Mouse (Mus musculus) neural tube, embryonic 11.5 days (tissue): Measurements from ENCODE around the gene Wdr54. TPM values are rescaled to one million over a fixed set of nuclear protein-coding genes. Genes with fewer than 3 reads are reported as not detected.
A peak's percentile ranks its signal among the peaks of the same experiment; 100 is the strongest.

Experiments used
- ATAC-seq: fragments of 200-750 bp; cut with Nextera tagmentation; 2 replicates; pipeline ENCODE4 v1.8.0; 2017; ENCODE audit warnings: moderate number of reproducible peaks, mild to moderate bottlenecking, moderate TSS enrichment, moderate library complexity; ENCODE audit not compliant: insufficient read depth, low FRiP score, low TSS enrichment
- DNase-seq: peaks from one replicate; pipeline ENCODE4 v3.0.0-alpha.2; 2015; ENCODE audit warnings: low spot score
- H3K27ac ChIP-seq: fragments of 300-500 bp; sonication (generic); 2 replicates; pipeline ENCODE4 v1.5.1; 2014; ENCODE audit warnings: low read depth, mild to moderate bottlenecking, low read length
- H3K27me3 ChIP-seq: fragments of 300-500 bp; sonication (generic); 2 replicates; pipeline ENCODE4 v1.6.1; 2014; ENCODE audit warnings: mild to moderate bottlenecking, low read length, mixed read lengths; ENCODE audit not compliant: control insufficient read depth, insufficient read depth
- H3K36me3 ChIP-seq: fragments of 300-500 bp; sonication (generic); 2 replicates; pipeline ENCODE4 v1.6.1; 2014; ENCODE audit warnings: mild to moderate bottlenecking, low read length, moderate library complexity, mixed read lengths; ENCODE audit not compliant: control insufficient read depth, insufficient read depth
- H3K4me1 ChIP-seq: fragments of 300-500 bp; sonication (generic); 2 replicates; pipeline ENCODE4 v1.6.1; 2014; ENCODE audit warnings: low read length, mixed read lengths; ENCODE audit not compliant: control insufficient read depth, insufficient read depth
- H3K4me2 ChIP-seq: fragments of 300-500 bp; sonication (generic); 2 replicates; pipeline ENCODE4 v1.6.1; 2014; ENCODE audit warnings: low read depth, mild to moderate bottlenecking, moderate library complexity
- H3K4me3 ChIP-seq: fragments of 300-500 bp; sonication (generic); 2 replicates; pipeline ENCODE4 v1.5.1; 2014; ENCODE audit warnings: low read depth, low read length
- H3K9ac ChIP-seq: fragments of 300-500 bp; sonication (generic); 2 replicates; pipeline ENCODE4 v1.6.1; 2014; ENCODE audit warnings: mild to moderate bottlenecking, low read length
- H3K9me3 ChIP-seq: fragments of 300-500 bp; sonication (generic); 2 replicates; pipeline ENCODE4 v1.6.1; 2016; ENCODE audit warnings: low read length; ENCODE audit not compliant: control insufficient read depth
- WGBS: fragments of 180-500 bp; shearing (Covaris S2); extraction: QIAGEN DNeasy Blood & Tissue Kit; methylation state at CpG from one replicate; pipeline ENCODE4 v1.1.7; 2014; 5-methylcytosine and 5-hydroxymethylcytosine counted together
- polyA plus RNA-seq: library from polyadenylated mRNA; unstranded; fragments of >200 nt; fragmentation: Nextera tagmentation; extraction: Ambion mirVana; gene quantifications from 2 replicates; pipeline ENCODE4 v1.2.1, GENCODE M21; 2014

Gene Wdr54
- polyA plus RNA-seq, 1 experiment from 2014 or later, result 14.5 TPM

DNA sequence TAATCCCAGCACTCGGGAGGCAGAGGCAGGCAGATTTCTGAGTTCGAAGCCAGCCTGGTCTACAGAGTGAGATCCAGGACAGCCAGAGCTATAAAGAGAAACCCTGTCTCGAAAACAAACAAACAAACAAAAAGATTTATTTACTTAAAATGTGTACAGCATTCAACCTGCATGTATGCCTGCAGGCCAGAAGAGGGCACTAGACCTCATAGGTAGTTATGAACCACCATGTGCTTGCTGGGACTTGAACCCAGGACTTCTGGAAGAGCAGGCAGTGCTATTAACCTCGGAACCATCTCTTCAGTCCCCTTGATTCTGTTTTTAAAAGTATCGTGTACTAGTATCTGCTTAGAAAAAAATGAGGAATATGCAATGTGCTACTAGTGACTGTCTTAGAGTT is 28.8 kb downstream of the Wdr54 start:
- ATAC-seq (no peak), DNase-seq (no peak)
- H3K27me3 ChIP-seq, result no peaks in the 10 kb centered on the region
- H3K4me1 ChIP-seq, result peaks cover 15% of the 10 kb centered on the region
- no peak overlapping the region for H3K27ac ChIP-seq
- H3K9me3 ChIP-seq, result no peaks in the 10 kb centered on the region
- H3K4me2 ChIP-seq, result no peak overlapping the region
- no peak overlapping the region for H3K4me3 ChIP-seq
- no peak overlapping the region for H3K9ac ChIP-seq
- H3K36me3 ChIP-seq, result no peaks in the 10 kb centered on the region
- WGBS, result 92% methylated on average over 5 of the region's 5 CpGs

DNA sequence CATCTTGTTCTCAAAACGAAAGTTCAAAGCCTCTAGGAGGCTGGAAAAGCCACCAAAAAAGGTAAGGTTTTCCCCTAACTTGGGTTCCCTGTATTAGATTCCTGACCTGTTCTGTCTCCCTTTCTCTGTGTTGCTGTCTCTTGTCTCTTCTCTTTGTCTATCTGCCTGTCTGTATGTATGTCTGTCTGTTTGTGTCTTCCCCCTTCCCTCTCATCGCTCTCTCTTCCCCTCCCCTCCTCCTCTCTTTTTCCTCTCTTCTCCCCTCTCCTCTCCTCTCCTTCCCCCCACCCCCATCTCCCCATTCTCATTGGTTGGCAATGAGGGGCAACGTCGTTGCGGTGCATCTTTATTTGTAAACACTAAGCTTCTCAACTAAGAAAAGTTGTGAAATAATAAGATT is 30.9 kb downstream of the Wdr54 start, which contains the start of gene Ino80b:
Gene Ino80b (minus strand): TSS at position 101 of the 400 bp plus-strand sequence.
- ATAC-seq (no peak), DNase-seq (no peak)
- H3K4me3 ChIP-seq, result peak within 1 kb of the TSS; percentile 67
- H3K9ac ChIP-seq, result peak within 1 kb of the TSS; percentile 80
- H3K9me3 ChIP-seq, result no peaks in the 10 kb centered on the region
- H3K27ac ChIP-seq, result 0 out of 2 replicates have a peak within 1 kb of the TSS, but pooled peaks have one; percentile 34
- H3K4me2 ChIP-seq, result peak within 1 kb of the TSS; percentile 82
- no peaks in the 10 kb centered on the region for H3K27me3 ChIP-seq
- WGBS, result 21% methylated on average over 5 of the region's 5 CpGs
- peaks cover 15% of the 10 kb centered on the region for H3K4me1 ChIP-seq
- H3K36me3 ChIP-seq, result no peaks in the 10 kb centered on the region

DNA sequence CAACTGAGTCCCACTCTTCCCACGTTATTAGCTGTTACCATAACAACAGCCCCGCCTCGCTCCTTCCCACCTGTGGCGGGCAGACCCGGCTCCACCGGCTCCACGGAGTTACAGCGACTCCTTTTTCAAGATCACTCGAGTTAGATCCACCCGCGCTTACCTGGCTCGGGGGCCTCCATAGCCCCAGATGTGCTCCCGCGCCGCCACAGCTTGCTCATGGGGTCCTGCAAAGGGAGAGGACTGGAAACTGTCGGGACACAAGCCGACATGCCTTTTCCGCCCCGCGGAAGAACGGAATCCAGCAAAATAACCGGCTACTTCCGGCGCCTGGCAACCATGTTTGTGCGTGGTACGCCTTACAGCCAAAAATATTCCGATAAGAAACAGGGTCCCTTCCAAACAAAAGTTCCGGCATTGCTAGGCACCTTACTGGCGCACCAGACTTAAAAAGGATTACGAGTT is 31.3 kb downstream of the Wdr54 start:
- no peaks in the 10 kb centered on the region for H3K9me3 ChIP-seq
- peak overlapping the region; percentile 82 for H3K4me2 ChIP-seq
- 0 out of 2 replicates have a peak overlapping the region, but pooled peaks have one; percentile 34 for H3K27ac ChIP-seq
- H3K4me1 ChIP-seq, result peaks cover 17% of the 10 kb centered on the region
- ATAC-seq, result no peak
- peak overlapping the region; percentile 67 for H3K4me3 ChIP-seq
- DNase-seq, result peak; percentile 89
- H3K9ac ChIP-seq, result peak overlapping the region; percentile 80
- WGBS, result under 1% methylated on average over 30 of the region's 30 CpGs
- no peaks in the 10 kb centered on the region for H3K27me3 ChIP-seq
- H3K36me3 ChIP-seq, result no peaks in the 10 kb centered on the region

DNA sequence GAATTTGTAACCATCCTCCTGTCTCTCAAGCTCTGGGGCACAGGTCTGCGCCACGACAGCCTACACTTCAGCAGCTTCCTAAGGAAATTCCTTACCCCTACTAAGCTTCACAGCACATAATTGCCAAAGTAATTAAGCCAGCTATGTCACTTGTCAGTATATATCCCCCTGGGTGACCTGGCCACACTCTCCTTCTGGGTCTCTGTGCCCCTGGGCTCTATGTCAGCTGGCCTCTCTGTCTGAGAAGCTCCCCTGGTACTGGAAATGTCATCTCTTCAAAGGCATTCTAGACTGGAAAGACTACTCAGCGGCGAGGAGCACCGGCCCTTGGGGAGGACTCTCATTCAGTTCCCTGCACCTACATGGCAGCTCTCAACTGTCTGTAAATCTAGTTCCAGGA is 33.2 kb downstream of the Wdr54 start:
- H3K36me3 ChIP-seq, result peaks cover 5% of the 10 kb centered on the region
- peaks cover 28% of the 10 kb centered on the region for H3K4me1 ChIP-seq
- peak overlapping the region; percentile 93 for H3K4me2 ChIP-seq
- peak overlapping the region; percentile 81 for H3K4me3 ChIP-seq
- no peaks in the 10 kb centered on the region for H3K9me3 ChIP-seq
- 77% methylated on average over 5 of the region's 5 CpGs for WGBS
- H3K27ac ChIP-seq, result no peak overlapping the region
- no peak for DNase-seq
- no peak overlapping the region; the same call in 1 of the 2 replicates for H3K9ac ChIP-seq
- no peak for ATAC-seq
- H3K27me3 ChIP-seq, result no peaks in the 10 kb centered on the region

DNA sequence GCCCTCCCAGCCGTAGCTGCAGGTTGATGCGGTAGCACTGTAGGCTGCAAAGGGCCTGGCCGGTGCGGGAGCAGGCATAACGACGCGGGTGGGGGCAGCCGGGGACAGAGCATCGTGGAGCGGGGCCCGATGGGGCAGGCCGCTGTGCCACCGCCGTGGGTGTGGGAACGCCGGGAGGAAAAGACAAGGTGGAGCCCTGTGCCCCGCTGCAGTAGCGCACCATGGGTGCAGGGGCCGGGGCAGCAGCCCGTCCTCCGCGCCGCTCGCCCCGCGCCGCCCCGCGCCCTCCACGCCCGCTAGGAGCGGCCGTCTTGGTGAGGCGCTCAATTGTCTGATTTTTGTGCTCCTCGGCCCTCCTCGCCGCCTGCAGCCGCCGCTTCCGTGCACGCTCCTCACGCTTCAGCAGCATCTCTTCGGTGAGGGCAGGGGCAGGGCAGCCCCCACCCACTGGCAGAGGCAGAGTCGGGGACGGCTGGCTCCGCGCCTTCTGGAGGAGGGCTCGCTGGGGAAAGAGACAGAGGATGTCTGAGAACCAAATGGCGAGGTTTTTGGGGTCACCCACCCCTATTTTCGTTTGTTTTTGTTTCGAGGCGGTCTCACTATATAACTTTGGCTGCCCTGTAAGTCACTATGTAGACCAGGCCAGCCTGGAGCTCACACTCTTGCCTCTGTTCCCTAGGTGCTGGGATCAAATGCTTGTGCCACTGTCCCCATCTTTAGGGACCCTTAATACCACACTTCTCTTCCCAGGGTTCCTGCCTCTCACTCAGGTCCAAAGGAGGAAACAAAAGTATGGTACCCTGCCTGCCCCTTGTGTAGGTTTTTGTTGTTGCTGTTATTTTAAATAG is 34.1 kb downstream of the Wdr54 start:
- Histone ChIP-seq H3K27ac (peak overlapping the region; percentile 99), H3K27me3 (no peaks in the 10 kb centered on the region), H3K36me3 (peaks cover 9% of the 10 kb centered on the region), H3K4me2 (peak overlapping the region; percentile 93), H3K9me3 (no peaks in the 10 kb centered on the region), H3K9ac (peak overlapping the region; percentile 96), H3K4me1 (peaks cover 28% of the 10 kb centered on the region), H3K4me3 (peak overlapping the region; percentile 81)
- DNase-seq, result no peak
- 1% methylated on average over 51 of the region's 52 CpGs for WGBS
- no peak; the same call in 1 of the 2 replicates for ATAC-seq

DNA sequence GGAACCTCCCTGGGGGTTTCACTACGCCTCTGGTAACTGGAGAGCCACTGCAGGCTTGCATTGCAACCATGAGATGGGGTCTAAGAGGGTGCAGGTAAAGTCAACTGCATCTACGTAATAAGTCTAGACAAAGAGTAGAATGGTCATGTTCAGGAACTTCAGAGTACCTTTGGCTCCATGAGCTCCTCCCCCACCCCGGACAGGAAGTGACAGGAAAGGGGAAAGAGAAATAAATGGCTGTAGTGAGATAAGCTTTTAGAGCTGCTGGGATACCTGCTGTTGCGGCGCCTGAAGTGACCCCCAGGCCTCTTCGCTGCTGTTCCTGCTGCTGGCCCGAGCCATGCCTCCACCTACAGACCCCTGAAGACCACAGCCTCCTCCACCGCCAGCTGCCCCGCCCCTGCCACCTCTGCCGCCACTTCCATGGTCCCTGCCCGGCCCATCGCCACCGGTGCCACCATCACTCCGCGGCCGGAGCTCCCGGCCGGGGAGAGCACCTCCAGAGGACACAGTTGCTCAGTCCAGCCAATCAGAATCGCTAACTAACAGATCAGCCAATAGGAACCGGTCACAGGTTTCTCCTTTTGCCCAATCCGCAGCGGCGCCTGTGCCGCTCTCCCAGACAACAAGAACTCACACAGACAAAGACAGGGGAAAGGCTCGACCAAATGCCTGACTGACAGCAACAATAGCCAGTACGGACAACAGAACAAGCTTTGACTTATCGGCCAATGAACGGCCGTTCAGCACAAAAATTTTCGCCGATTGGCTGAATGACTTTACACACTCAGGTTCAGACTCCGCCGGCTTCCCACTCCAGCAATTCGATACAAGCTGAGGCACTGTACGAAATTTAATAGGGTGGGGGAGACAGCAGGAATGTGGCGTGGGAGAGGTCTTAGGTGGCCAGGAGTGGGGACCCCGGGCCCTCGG is 35.0 kb downstream of the Wdr54 start, which contains the start of gene Wbp1:
Gene Wbp1 (minus strand): TSS at position 630 of the 933 bp plus-strand sequence.
- ATAC-seq (peak; percentile 96), DNase-seq (peak; percentile 95)
- Histone ChIP-seq H3K9me3 (no peaks in the 10 kb centered on the region), H3K4me2 (peak within 1 kb of the TSS; percentile 93), H3K9ac (peak within 1 kb of the TSS; percentile 96), H3K27me3 (no peaks in the 10 kb centered on the region), H3K4me3 (peak within 1 kb of the TSS; percentile 81), H3K4me1 (peaks cover 36% of the 10 kb centered on the region), H3K36me3 (peaks cover 9% of the 10 kb centered on the region), H3K27ac (peak within 1 kb of the TSS; percentile 99)
- WGBS, result under 1% methylated on average over 37 of the region's 38 CpGs

DNA sequence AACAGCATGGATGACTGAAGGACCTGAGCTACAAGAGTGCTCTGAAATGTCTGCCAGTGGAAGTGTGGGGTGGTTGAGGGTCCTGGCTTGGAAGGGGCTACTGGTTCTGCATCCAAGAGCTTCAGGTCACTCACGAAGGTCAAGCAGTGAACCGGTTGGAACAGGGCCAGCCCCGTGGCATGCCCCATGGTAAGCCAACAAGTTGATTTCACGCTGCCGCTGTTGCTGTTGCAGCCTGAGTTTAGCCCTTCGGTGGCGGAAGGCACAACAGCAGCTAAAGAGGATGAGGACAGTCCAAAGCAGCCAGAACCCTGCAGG is 36.5 kb downstream of the Wdr54 start:
- H3K27ac ChIP-seq, result no peak overlapping the region
- H3K9me3 ChIP-seq, result no peaks in the 10 kb centered on the region
- peak overlapping the region; percentile 77 for H3K4me2 ChIP-seq
- peak overlapping the region; percentile 14; the same call in 1 of the 2 replicates for H3K9ac ChIP-seq
- no peak for DNase-seq
- H3K27me3 ChIP-seq, result no peaks in the 10 kb centered on the region
- peak overlapping the region; percentile 81; the same call in 1 of the 2 replicates for H3K4me3 ChIP-seq
- H3K4me1 ChIP-seq, result peaks cover 39% of the 10 kb centered on the region
- no peak for ATAC-seq
- peaks cover 9% of the 10 kb centered on the region for H3K36me3 ChIP-seq
- 91% methylated on average over 7 of the region's 7 CpGs for WGBS
